Comparison of ENCODE assay signal across 9 mouse cellular contexts in the genomic region with DNA sequence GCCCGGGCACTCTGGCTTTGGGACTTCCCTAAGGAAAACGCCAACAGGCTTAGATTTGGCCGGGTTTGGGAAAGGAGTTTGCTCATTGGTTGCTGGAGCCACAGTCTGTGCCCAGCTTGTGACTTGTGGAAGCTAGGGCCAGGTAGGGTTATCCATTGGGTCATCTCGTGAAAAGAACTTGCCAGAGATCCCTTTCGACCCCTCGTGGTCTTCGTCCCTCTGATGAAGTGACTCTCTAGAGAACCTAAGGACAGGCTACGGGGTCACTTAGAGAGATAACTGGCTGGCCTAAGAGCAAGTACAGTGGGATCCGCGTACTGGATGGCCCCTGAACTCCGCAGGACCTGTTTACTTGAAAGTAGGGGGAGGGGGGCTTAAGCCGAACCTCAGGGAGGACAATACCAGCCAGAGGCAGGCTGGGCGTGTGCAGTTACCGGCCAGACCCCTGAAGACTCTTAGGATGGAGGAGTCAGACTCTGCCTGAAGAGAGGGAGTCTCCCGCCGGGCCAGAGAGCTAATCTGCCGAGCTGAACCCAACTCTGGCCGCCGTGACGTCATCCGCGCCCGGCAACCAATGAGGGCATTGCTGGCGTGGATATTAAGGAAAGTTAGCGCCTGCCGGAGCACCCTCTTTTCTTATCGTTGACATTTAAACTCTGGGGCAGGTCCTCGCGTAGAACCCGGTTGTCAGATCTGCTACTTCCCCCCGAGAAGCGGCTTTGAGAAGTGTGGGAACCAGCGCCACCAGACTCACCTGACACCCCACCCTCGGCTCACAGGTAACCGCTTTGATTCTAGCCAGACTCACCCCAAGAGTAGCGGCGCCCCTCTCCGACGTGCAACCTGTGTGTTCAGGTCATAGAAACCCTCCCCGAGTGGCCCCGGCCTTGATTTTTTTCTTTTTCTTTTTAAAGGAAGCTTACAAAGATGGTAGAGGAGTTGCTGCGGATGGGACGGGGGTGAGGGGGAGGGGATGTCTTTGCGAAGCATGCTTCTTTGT. TPM values are rescaled to one million over a fixed set of nuclear protein-coding genes. Genes with fewer than 3 reads are reported as not detected.
DNase-seq lines count a peak whose midpoint lies in the region; ATAC-seq and TF ChIP-seq lines count a peak whose summit lies in the region.
"Had no signal": no experiment of that assay in that cellular context is flagged by ENCODE, and none has a peak within 500 bp of the region (broad histone marks: within the 10 kb centered on the region; RNA-seq: fewer than 3 reads in every experiment).

A gene (plus strand): TSS at position 630 of the 1,000 bp plus-strand sequence.

- no peaks in the 10 kb centered on the region for H3K9me3 ChIP-seq in heart, embryonic 16.5 days (replicated peaks; ENCODE audit: control insufficient read depth, low read length)
- no peaks in the 10 kb centered on the region for H3K9me3 ChIP-seq in embryonic facial prominence, embryonic 14.5 days (ENCODE audit: control insufficient read depth, low read length)
- no peaks in the 10 kb centered on the region for H3K9me3 ChIP-seq in limb, embryonic 14.5 days (ENCODE audit: control insufficient read depth, low read length)

- H3K9ac ChIP-seq in heart, embryonic 16.5 days (ENCODE audit: low read length), result no peak within 1 kb of the TSS
- peak within 1 kb of the TSS; percentile 19; the same call in 1 of the 2 replicates for H3K9ac ChIP-seq in embryonic facial prominence, embryonic 14.5 days (ENCODE audit: low read depth, low read length)
- no peak within 1 kb of the TSS for H3K9ac ChIP-seq in limb, embryonic 14.5 days (ENCODE audit: low read depth, low read length, severe bottlenecking)

- ATAC-seq in heart, embryonic 16.5 days (replicated peaks; ENCODE audit: extremely low read depth, insufficient read depth, low FRiP score), result no peak
- ATAC-seq in embryonic facial prominence, embryonic 14.5 days (ENCODE audit: low read depth), result peak; percentile 16; the same call in 1 of the 2 replicates
- ATAC-seq in limb, embryonic 14.5 days (ENCODE audit: low FRiP score, low read depth), result no peak

- TF ChIP-seq POLR2A in limb, embryonic 14.5 days (IDR thresholded peaks at IDR 0.05; ENCODE audit: borderline replicate concordance, extremely low read depth, insufficient read depth, insufficient read length), result no peak
- no peak for TF ChIP-seq POLR2A in small intestine, adult 2 months (IDR thresholded peaks at IDR 0.05; ENCODE audit: low read depth, low read length)

- 0 out of 2 replicates have a peak within 1 kb of the TSS, but pooled peaks have one; percentile 6 for H3K4me2 ChIP-seq in heart, embryonic 16.5 days (ENCODE audit: low read depth, low read length)
- peak within 1 kb of the TSS; percentile 40 for H3K4me2 ChIP-seq in embryonic facial prominence, embryonic 14.5 days (ENCODE audit: low read depth, low read length)
- H3K4me2 ChIP-seq in limb, embryonic 14.5 days (replicated peaks; ENCODE audit: low read depth, low read length, severe bottlenecking), result no peak within 1 kb of the TSS

- H3K4me3 ChIP-seq in heart, embryonic 16.5 days (ENCODE audit: low read length), result peak within 1 kb of the TSS; percentile 15; the same call in 1 of the 2 replicates
- H3K4me3 ChIP-seq in embryonic facial prominence, embryonic 14.5 days (ENCODE audit: low read depth, low read length), result peak within 1 kb of the TSS; percentile 23
- H3K4me3 ChIP-seq in limb, embryonic 14.5 days (replicated peaks; ENCODE audit: low read length), result peak within 1 kb of the TSS; percentile 13; the same call in 1 of the 2 replicates
- H3K4me3 ChIP-seq in small intestine, adult 2 months (ENCODE audit: low read depth, low read length), result peak within 1 kb of the TSS; percentile 19

- peaks cover 97% of the 10 kb centered on the region for H3K27me3 ChIP-seq in heart, embryonic 16.5 days (ENCODE audit: control insufficient read depth, insufficient read depth, low read length)
- peaks cover 100% of the 10 kb centered on the region for H3K27me3 ChIP-seq in embryonic facial prominence, embryonic 14.5 days (replicated peaks; ENCODE audit: control insufficient read depth, insufficient read depth, low read length)
- H3K27me3 ChIP-seq in limb, embryonic 14.5 days (ENCODE audit: control insufficient read depth, insufficient read depth, low read length), result peaks cover 100% of the 10 kb centered on the region
- H3K27me3 ChIP-seq in small intestine, adult 2 months (ENCODE audit: control insufficient read depth, insufficient read depth, low read length), result peaks cover 93% of the 10 kb centered on the region

- no peak for DNase-seq in heart, postnatal 25 days (ENCODE audit: low spot score)
- peak; percentile 48 for DNase-seq in ZHBTc4 (ENCODE audit: low read depth, low spot score)
- DNase-seq in embryonic facial prominence, embryonic 14.5 days (ENCODE audit: low spot score), result no peak
- no peak for DNase-seq in limb, embryonic 14.5 days (ENCODE audit: low spot score)
- DNase-seq in right cerebral cortex, postnatal 10 days (ENCODE audit: low spot score in 2 of 2), result no peak
- DNase-seq in lung, postnatal 25 days (ENCODE audit: low spot score), result no peak

- 1% methylated on average over 44 of the region's 44 CpGs for WGBS in heart, embryonic 16.5 days
- WGBS in embryonic facial prominence, embryonic 14.5 days, result under 1% methylated on average over 42 of the region's 44 CpGs
- WGBS in limb, embryonic 14.5 days, result 2% methylated on average over 44 of the region's 44 CpGs
- WGBS in small intestine, adult 2 months, result 3% methylated on average over 44 of the region's 44 CpGs

- H3K36me3 ChIP-seq in heart, embryonic 16.5 days (ENCODE audit: control insufficient read depth, insufficient read depth), result no peaks in the 10 kb centered on the region
- H3K36me3 ChIP-seq in embryonic facial prominence, embryonic 14.5 days (ENCODE audit: control insufficient read depth, insufficient read depth, low read length), result no peaks in the 10 kb centered on the region
- H3K36me3 ChIP-seq in limb, embryonic 14.5 days (ENCODE audit: control insufficient read depth, insufficient read depth, low read length), result no peaks in the 10 kb centered on the region
- no peaks in the 10 kb centered on the region for H3K36me3 ChIP-seq in small intestine, adult 2 months (ENCODE audit: control insufficient read depth, insufficient read depth, low read length)

- intact Hi-C loops in heart, postnatal 25 days (cut with DNase I), result no loop called here

- H3K4me1 ChIP-seq in heart, embryonic 16.5 days (ENCODE audit: control insufficient read depth, insufficient read depth, low read length), result 0 out of 2 replicates have a peak, but pooled peaks cover 6% of the 10 kb centered on the region
- 0 out of 2 replicates have a peak, but pooled peaks cover 5% of the 10 kb centered on the region for H3K4me1 ChIP-seq in embryonic facial prominence, embryonic 14.5 days (ENCODE audit: control insufficient read depth, insufficient read depth, low read length)
- H3K4me1 ChIP-seq in limb, embryonic 14.5 days (ENCODE audit: control insufficient read depth, insufficient read depth, low read length), result 0 out of 2 replicates have a peak, but pooled peaks cover 5% of the 10 kb centered on the region
- H3K4me1 ChIP-seq in small intestine, adult 2 months (ENCODE audit: control insufficient read depth, insufficient read depth, insufficient read length, low read length), result peaks cover 23% of the 10 kb centered on the region

- no peak for TF ChIP-seq CTCF in small intestine, adult 2 months (IDR thresholded peaks at IDR 0.05; ENCODE audit: extremely low read depth, insufficient read length, insufficient replicate concordance, low read depth, low read length)

- no peak within 1 kb of the TSS for H3K27ac ChIP-seq in heart, embryonic 16.5 days (ENCODE audit: low read length)
- no peak within 1 kb of the TSS for H3K27ac ChIP-seq in embryonic facial prominence, embryonic 14.5 days (replicated peaks; ENCODE audit: low read depth, low read length)
- no peak within 1 kb of the TSS for H3K27ac ChIP-seq in limb, embryonic 14.5 days (replicated peaks; ENCODE audit: low read depth, low read length)
- H3K27ac ChIP-seq in small intestine, adult 2 months (ENCODE audit: insufficient read depth, low read depth, low read length), result no peak within 1 kb of the TSS

RNA-seq across cellular contexts. Expression of the gene that starts here (rescaled TPM):
- polyA plus RNA-seq in heart, embryonic 16.5 days (2015; fragmentation: Nextera tagmentation; extraction: Ambion mirVana), result not detected in 2 replicates
- total RNA-seq in heart, postnatal 25 days (2021), result not detected
- polyA plus RNA-seq in embryonic facial prominence, embryonic 14.5 days (2014; fragmentation: Nextera tagmentation; extraction: Ambion mirVana), result 1.8 and 2.6 TPM in 2 replicates
- 0.36 and 0.44 TPM in 2 replicates for polyA plus RNA-seq in limb, embryonic 14.5 days (2012; rRNA removed)
- polyA plus RNA-seq in limb, embryonic 14.5 days (2014; fragmentation: Nextera tagmentation; extraction: Ambion mirVana), result 0.23 and 0.48 TPM in 2 replicates
- 1.2 and 2.6 TPM in 2 replicates for polyA plus RNA-seq in small intestine, adult 2 months (2012; rRNA removed)
- polyA plus RNA-seq: gonadal fat pad, adult 2 months had no signal
